Mouse (Mus musculus): ENCODE measurements around the gene Pigq.

The Pigq gene

DNA sequence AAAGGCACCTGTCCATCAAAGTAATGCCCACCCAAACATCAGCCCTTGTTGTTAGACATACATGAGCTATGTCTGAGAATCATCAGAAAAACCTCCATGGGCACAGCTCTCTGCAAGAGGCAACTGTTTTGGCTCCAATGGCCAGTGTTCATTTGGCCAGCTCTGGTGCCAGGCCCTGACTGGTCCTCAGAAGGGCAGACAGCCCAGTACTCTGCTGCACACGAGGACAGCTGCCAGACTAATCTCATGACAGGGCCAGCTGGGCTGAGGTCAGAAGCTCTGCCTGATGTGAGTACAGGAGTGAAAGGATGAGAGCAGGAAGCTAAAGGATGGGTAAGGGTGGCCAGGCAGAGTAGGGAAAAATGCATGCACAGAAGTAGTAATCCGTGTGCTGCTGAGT lies 19.4 kb downstream of the Pigq start:
- CTCF ChIA-PET = interaction anchor here (0.7 kb wide), 1 partner anchor 10 kb away, joined by 3 read pairs; no protein-coding TSS in a partner anchor

- CTCF ChIA-PET = interaction anchor here (0.6 kb wide), 1 partner anchor 201 kb away, joined by 3 read pairs; no protein-coding TSS in a partner anchor
These were observed 22.6 kb downstream of the Pigq start for GRCm38 (mm10) chr17:25922120-25922519.

GRCm38 (mm10) chr17:25919786-25920642 lies 24.7 kb downstream of the Pigq start:
- CTCF ChIA-PET = no interaction called here

DNA sequence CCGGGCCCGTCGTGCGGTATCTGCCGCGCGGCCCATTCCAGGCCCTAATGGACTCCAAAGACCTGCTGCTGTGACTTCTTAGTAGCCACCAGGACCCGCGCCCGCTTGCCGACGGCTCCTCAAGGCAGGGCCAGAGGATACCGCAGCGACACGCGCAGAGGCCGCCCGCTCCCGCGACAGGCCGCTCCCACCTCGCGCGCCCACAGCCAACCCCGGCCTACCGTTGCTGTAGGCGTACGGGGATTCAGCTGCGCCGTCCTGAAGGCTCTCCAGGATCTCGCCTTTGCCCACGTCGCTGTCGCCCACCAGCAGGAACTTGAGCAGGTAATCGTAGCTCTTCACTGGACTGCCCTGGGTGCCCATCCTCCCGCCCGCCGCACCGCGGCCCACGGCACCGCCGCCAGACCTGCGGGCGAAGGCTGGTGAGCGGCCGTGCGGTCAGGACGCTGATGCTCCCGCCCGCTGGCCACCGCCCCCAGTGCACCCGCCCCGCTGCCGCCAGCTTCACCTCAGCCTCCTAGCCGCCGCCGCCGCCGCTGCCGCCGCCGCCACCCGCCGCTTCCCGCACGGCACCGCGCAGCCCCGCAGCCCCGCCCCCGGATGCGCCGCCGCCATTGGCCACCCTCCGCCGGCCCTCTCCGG lies 25.5 kb downstream of the Pigq start, which contains the start of gene Rab40c:
Gene Rab40c (minus strand): TSS at position 584 of the 642 bp plus-strand sequence.
- CTCF ChIA-PET = no interaction called here

DNA sequence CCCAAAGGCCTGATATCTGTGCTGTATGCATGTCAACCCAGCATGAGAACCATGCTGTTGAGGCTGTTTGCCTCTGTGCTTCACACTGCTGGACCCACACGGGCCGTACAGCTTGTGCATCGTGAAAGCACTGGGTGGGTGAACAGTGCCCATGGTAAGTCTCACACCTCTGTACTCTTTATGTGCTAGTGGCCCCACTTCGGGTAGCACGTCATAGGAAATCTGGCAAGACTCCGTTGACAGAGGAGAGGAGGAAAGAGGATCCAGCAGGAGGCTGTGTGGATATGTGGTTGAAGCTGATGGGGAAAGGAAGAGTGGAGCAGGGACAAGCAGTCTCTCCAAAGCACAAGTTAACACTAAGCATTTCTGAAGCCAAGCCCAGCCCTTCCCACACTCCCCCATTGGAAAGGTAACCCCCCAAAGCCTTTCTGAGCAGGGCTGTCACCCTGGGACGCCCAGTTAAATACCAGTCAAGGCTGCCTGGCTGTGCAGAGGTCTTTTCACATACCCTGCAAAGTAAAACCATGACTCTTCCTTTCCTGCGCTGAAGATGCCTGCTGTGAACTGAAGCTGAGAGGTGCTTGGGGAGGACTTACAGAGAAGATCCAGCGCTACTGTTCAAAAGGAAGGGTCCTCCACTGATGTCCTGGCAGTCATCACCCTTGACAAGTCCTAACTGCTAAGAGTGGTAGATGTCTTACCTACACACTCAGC lies 26.5 kb downstream of the Pigq start:
- CTCF ChIA-PET = interaction anchor here (0.7 kb wide), 1 partner anchor 21 kb away, joined by 3 read pairs; no protein-coding TSS in a partner anchor

GRCm38 (mm10) chr17:25916931-25917647 lies 27.6 kb downstream of the Pigq start:
- CTCF ChIA-PET = no interaction called here

GRCm38 (mm10) chr17:25914295-25914694 lies 30.4 kb downstream of the Pigq start:
- CTCF ChIA-PET = no interaction called here

DNA sequence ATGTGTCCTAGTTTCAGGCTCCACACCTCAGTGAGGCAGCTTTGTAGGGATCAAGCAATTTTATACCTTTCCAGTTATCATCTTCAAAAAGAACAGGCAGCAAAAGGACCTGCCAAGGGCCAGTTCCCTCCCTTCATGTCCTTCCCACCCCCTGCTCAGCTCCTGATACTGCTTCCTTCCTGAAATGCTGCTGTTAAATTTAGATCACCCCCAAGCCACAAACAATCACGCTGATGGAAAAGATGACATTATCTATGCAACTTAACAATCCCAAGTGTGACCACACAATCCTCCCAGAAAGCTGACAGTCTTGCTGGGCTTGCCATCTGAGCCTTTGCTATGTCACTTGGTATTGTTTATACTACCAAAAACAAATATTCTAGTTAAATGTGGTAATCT lies 30.9 kb downstream of the Pigq start:
- CTCF ChIA-PET = interaction anchor here (0.6 kb wide), 1 partner anchor 1453 kb away, joined by 3 read pairs; no protein-coding TSS in a partner anchor

DNA sequence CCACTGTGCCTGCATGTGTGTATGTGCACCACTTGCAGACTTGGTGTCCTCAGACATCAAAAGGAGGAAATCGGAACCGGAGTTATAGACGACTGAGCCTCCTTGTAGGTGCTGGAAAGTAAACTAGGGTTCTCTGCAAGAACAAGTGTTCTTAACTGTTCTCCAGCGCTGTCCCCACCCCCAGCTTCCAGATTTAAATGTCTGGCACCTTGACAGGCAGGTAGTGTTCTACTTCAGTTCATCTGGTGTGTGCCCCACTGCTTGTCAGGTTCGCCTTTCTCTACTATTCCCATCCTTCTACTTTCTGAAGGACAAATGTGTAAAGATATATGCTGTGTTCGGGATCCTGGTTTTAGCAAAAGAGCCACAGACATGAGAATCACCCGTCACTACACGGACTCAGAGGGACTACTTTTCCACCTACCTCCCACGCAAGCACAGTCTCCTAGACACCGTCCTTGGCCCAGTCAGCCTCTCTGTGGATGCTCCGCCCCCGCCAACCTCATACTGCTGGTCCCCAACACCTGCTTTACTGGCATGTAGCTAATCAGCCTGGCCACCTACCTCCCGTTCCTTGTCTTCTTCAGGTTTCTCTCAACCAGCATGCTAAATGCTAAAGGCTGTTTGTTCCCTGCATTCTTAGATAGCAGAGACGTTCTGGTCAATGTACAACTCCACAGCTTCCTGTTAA lies 31.4 kb downstream of the Pigq start:
- CTCF ChIA-PET = interaction anchor here (0.6 kb wide), 1 partner anchor 1454 kb away, joined by 3 read pairs; no protein-coding TSS in a partner anchor

DNA sequence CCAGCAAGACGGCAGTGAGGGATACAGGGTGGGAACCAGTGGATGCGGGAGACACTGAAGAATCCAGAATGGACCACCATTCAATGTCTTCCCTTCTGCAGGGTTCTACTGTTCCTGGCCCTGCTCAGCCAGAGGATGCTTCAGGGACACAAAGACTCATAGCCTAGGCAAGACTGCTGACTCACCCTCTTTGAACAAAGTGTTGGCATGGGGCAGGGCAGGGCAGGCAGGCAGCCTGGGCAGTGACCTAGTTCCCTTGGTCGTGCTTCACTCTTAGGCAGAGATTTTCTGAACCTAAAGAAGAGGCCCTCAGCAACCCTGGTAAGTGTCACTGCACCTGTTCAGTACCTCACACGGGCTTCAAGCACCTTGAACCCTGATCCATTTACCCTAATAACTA lies 32.9 kb downstream of the Pigq start:
- CTCF ChIA-PET = no interaction called here

DNA sequence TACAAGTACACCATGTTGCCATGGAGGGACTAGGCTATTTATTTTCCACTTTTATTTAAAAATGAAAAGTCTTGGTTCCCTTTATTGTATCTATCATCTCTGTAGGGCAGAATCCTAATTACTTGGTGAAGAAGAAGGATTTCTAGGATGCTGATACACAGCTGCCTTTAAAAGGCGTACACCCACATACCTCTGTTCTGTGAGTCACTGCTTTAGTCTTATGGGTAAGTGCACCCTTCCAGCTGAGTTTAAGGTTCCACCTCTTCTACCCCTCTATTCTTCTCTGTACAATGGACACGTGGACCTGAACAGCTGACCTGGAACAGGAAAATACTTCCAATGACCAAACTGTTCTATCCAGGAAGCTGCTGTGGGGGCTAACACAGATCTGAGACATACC lies 37.1 kb downstream of the Pigq start:
- CTCF ChIA-PET = interaction anchor here (0.6 kb wide), 1 partner anchor 36 kb away, joined by 9 read pairs; no protein-coding TSS in a partner anchor

DNA sequence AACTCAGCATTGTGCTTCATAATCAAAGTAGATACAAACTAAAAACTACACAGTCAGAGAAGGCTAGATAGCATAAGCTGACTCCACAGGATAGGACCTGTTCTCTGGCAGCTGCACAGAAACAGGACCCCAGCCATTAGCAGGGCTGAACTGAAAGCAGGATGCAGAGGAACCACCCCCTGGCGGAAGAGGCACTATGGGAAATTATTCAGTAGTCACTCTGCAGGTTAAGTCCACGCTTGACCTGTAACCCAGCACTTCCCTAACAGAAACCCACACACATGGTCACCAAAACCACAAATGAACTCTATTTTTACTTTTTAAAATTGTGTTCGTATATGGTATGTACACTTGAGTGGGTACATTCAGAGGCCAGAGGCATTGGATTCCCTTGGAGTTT lies 41.7 kb downstream of the Pigq start:
- CTCF ChIA-PET = no interaction called here

DNA sequence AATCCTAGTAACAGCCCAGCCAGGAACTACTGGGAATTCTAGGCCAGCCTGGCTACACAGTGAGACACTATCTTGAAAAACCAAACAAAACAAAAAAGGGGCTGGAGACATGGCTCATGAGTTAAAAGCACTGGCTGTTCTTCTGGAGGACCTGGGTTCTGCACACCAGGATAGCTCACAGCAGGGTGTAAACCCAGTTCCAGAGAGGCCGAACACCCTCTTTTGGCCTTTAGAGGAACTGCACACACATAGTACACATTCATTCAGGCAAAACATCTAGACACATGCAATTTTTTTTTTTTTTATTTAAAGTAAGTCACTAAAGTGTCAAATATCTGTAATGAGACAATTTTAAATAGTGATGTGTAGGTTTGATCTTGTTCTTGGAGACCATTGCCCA lies 44.5 kb downstream of the Pigq start:
- CTCF ChIA-PET = interaction anchor here (1.2 kb wide), 1 partner anchor 11 kb away, joined by 4 read pairs; no protein-coding TSS in a partner anchor

DNA sequence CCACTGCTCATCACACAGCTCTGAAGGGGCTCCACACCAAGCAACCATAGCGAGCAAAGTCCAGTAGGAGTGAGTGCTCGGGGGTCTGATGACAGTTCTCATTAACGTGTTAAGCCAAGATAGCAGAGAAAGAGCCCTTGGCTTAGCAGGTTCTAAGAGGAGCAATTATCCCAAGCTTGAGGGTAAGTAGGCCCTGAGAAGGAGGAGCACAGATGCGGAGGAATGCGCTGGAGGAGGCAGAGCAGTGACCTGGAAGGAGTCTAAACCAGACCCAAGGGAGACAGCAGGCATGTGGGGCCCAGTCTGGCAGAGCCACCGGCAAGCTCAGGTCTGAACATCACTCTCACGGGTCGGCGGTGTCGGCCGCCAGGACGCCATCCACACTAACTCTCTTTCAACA lies 48.8 kb downstream of the Pigq start:
- CTCF ChIA-PET = interaction anchor here (0.6 to 1.1 kb wide), 3 partner anchors 10 to 227 kb away, joined by 3 to 9 read pairs (median 4); partner anchors contain the start of gene Mrpl28

GRCm38 (mm10) chr17:25895415-25895814 lies 49.3 kb downstream of the Pigq start:
- CTCF ChIA-PET = interaction anchor here (0.6 to 1.1 kb wide), 2 partner anchors 25 to 228 kb away, joined by 4 to 9 read pairs; partner anchors contain the start of gene Mrpl28

DNA sequence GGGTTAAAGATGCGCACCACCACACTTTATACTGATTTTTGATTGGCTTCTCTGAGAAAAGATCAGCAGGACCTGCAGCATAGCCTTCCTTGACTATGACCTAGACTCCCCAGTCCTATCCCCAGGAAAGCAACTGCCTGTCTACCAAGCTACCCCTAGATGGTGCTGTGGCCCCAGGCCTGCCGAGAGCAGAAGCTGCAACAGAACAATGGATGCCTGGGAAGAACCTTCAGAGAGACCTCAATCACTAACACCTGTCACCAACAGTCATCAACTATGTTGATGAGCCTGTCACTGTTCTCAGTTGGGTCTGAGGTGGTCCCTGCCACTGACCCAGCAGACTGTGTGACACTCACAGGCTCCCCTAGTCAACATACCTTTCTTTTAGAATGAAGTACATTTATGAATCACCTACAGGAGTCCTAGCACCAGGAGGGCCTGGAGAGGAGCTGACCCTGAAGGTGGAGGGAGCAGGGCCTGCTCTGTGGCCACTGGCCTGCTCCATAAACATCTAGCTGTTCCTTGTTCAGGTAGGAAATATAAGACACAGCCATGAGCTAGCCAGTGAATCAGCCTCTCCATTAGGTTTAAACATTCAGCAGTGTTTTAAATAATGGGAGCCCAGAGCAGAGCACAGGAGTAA lies 50.6 kb downstream of the Pigq start:
- CTCF ChIA-PET = interaction anchor here (0.6 to 1.5 kb wide), 3 partner anchors 117 to 883 kb away, joined by 3 to 4 read pairs (median 3); no protein-coding TSS in a partner anchor

- CTCF ChIA-PET = no interaction called here
These were observed 55.9 kb downstream of the Pigq start for GRCm38 (mm10) chr17:25888837-25889236.

GRCm38 (mm10) chr17:25887467-25887866 lies 57.3 kb downstream of the Pigq start:
- CTCF ChIA-PET = no interaction called here

DNA sequence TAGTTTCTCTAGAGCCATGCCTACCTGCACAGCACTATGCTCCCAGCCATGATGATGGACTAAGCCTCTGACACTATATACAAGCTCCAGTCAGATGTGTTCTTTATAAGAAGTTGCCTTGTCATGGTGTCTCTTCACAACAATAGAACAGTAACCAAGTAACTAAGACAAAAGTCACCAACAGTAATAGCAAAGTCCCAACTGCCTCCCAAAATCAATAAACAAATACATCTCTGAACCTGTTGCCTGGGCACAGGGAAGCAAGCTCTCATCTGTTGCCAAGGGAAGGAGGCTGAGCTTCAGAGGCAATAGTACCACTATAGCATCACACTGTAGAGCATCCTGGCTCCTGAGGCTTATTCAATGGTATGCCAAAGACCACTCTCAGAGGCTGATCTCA lies 57.9 kb downstream of the Pigq start:
- CTCF ChIA-PET = interaction anchor here (0.6 kb wide), 2 partner anchors 252 to 1458 kb away, joined by 3 to 12 read pairs; partner anchors contain the start of gene Axin1

- CTCF ChIA-PET = no interaction called here
These were observed 59.1 kb downstream of the Pigq start for GRCm38 (mm10) chr17:25885636-25886035.
